25 mouse cellular contexts compared by ENCODE assay signal in genomic region chr12:70715836-70716235, GRCm38 (mm10).
DNase-seq lines count a peak whose midpoint lies in the region; ATAC-seq and TF ChIP-seq lines count a peak whose summit lies in the region.
"Had no signal": no experiment of that assay in that cellular context is flagged by ENCODE, and none has a peak within 500 bp of the region (broad histone marks: within the 10 kb centered on the region; RNA-seq: fewer than 3 reads in every experiment).

No protein-coding gene starts in this region.

- H3K27ac ChIP-seq in left cerebral cortex, adult 2 months, result peak overlapping the region; percentile 55; the same call in 1 of the 2 replicates
- H3K27ac ChIP-seq: embryonic facial prominence, embryonic 13.5 days; embryonic facial prominence, embryonic 15.5 days; forebrain, embryonic 13.5 days; forebrain, embryonic 15.5 days had no signal

- no peak for DNase-seq in left cerebral cortex, adult 2 months (ENCODE audit: extremely low spot score in 1 of 2, low spot score in 2 of 2)
- no peak for DNase-seq in left cerebral cortex, postnatal 14 days (ENCODE audit: low spot score in 2 of 2)
- DNase-seq in 416B (ENCODE audit: low read depth) (peak; percentile 12), ES-CJ7 (ENCODE audit: low read depth, low spot score) (peak; percentile 57), ZHBTc4 (ENCODE audit: low read depth, low spot score) (peak; percentile 77)
- no peak for DNase-seq in kidney, postnatal 36 days
- no peak for DNase-seq in spleen, adult 12 weeks (ENCODE audit: low spot score)
- DNase-seq: adrenal gland, adult 2 months; adrenal gland, postnatal 10 days; adrenal gland, postnatal 25 days; B cell, adult 2 months; cerebellum, adult 11 months; cerebellum, adult 18-20 months; cerebellum, adult 8-10 months; cerebellum, adult 9-11 months; cerebellum, postnatal 14 days; cerebellum, postnatal 36 days; embryo, embryonic 11 days; forebrain, postnatal 0 days had no signal

- no peak overlapping the region for H3K4me3 ChIP-seq in left cerebral cortex, adult 2 months
- H3K4me3 ChIP-seq: embryonic facial prominence, embryonic 13.5 days; embryonic facial prominence, embryonic 15.5 days; forebrain, embryonic 13.5 days; forebrain, embryonic 15.5 days had no signal

- intact Hi-C loops in left cerebral cortex, adult 2 months (cut with DNase I), result no loop called here
- intact Hi-C loops in left cerebral cortex, postnatal 14 days (cut with DNase I), result no loop called here

- TF ChIP-seq CTCF in left cerebral cortex, adult 2 months (IDR thresholded peaks at IDR 0.05), result no peak

- no peak for ATAC-seq in erythroblast, adult 5-6 weeks (replicated peaks; ENCODE audit: low FRiP score, poor library complexity, severe bottlenecking)
- ATAC-seq: CD4-positive, CD25-positive, alpha-beta regulatory T cell, adult 4 months; forebrain, embryonic 13.5 days; forebrain, embryonic 15.5 days; forebrain, postnatal 0 days had no signal

Comparison
In these comparisons a context has a peak if more than half of its experiments do, and no peak if none do; other contexts are left out.
1. DNase-seq: peak in 416B (single experiment), ES-CJ7 (single experiment) and ZHBTc4 (single experiment); none in left cerebral cortex, adult 2 months (0 of 2), left cerebral cortex, postnatal 14 days (0 of 2), kidney, postnatal 36 days (0 of 2) and spleen, adult 12 weeks (single experiment).